Mouse (Mus musculus) myocyte (in vitro differentiated cells): ENCODE measurements around the gene Odf3l1. TPM values are rescaled to one million over a fixed set of nuclear protein-coding genes. Genes with fewer than 3 reads are reported as not detected.

Experiments used
- H3K27me3 ChIP-seq: one replicate; pipeline ENCODE4 v1.6.1; 2011; ENCODE audit not compliant: control insufficient read depth, insufficient read depth, insufficient read length
- H3K36me3 ChIP-seq: one replicate; pipeline ENCODE4 v1.6.1; 2011; ENCODE audit not compliant: control insufficient read depth, insufficient read depth
- H3K4me2 ChIP-seq: one replicate; pipeline ENCODE4 v1.6.1; 2011; ENCODE audit warnings: low read depth, control low read depth
- H3K4me3 ChIP-seq: one replicate; pipeline ENCODE4 v1.5.1; 2011; ENCODE audit warnings: mild to moderate bottlenecking, control low read depth, moderate library complexity
- H3K79me2 ChIP-seq: one replicate; pipeline ENCODE4 v1.6.1; 2011; ENCODE audit not compliant: control insufficient read depth, insufficient read depth
- H3ac ChIP-seq: one replicate; pipeline ENCODE4 v1.6.1; 2011; ENCODE audit not compliant: control insufficient read depth, insufficient read length
- CEBPB ChIP-seq: IDR thresholded peaks from 2 replicates; pipeline ENCODE4 v1.6.1; 2011; ENCODE audit warnings: mild to moderate bottlenecking, moderate library complexity; ENCODE audit not compliant: poor library complexity, insufficient read depth, severe bottlenecking
- E2F4 ChIP-seq: IDR thresholded peaks from one replicate; pipeline ENCODE4 v1.6.1; 2011; ENCODE audit warnings: mild to moderate bottlenecking, control low read depth, moderate library complexity; ENCODE audit not compliant: insufficient read depth
- MAX ChIP-seq: IDR thresholded peaks from one replicate; pipeline ENCODE4 v1.6.1; 2011; ENCODE audit warnings: low read depth, mild to moderate bottlenecking, control low read depth
- MYOD1 ChIP-seq, 3 experiments: IDR thresholded peaks; one replicate each; pipeline ENCODE4 v1.6.1; 2011; ENCODE audit warnings: control low read depth in 2 of 3, low read depth in 2 of 3, mild to moderate bottlenecking in 2 of 3, moderate library complexity in 1 of 3; ENCODE audit not compliant: insufficient read length in 2 of 3, control insufficient read depth in 1 of 3
- MYOG ChIP-seq, 3 experiments: IDR thresholded peaks; one replicate each; pipeline ENCODE4 v1.6.1; 2011; ENCODE audit warnings: control low read depth in 2 of 3, low read depth in 2 of 3, mild to moderate bottlenecking in 2 of 3; ENCODE audit not compliant: insufficient read length in 2 of 3, control insufficient read depth in 1 of 3, insufficient read depth in 1 of 3
- POLR2A ChIP-seq: IDR thresholded peaks from one replicate; pipeline ENCODE4 v1.6.1; 2011; ENCODE audit warnings: low read depth, mild to moderate bottlenecking, control low read depth, moderate library complexity; ENCODE audit not compliant: insufficient read length
- POLR2AphosphoS2 ChIP-seq: IDR thresholded peaks from one replicate; pipeline ENCODE4 v1.6.1; 2011; ENCODE audit warnings: low read depth, control low read depth; ENCODE audit not compliant: insufficient read length
- REST ChIP-seq: IDR thresholded peaks from one replicate; pipeline ENCODE4 v1.6.1; 2011; ENCODE audit warnings: mild to moderate bottlenecking, control low read depth, moderate library complexity; ENCODE audit not compliant: insufficient read depth, insufficient read length
- SRF ChIP-seq: IDR thresholded peaks from one replicate; pipeline ENCODE4 v1.6.1; 2011; ENCODE audit warnings: low read depth; ENCODE audit not compliant: control insufficient read depth, insufficient read length
- TCF12 ChIP-seq: IDR thresholded peaks from one replicate; pipeline ENCODE4 v1.6.1; 2011; ENCODE audit warnings: mild to moderate bottlenecking, control low read depth; ENCODE audit not compliant: poor library complexity, insufficient read depth, severe bottlenecking
- TCF3 ChIP-seq: IDR thresholded peaks from one replicate; pipeline ENCODE4 v1.6.1; 2011; ENCODE audit warnings: low read depth, control low read depth; ENCODE audit not compliant: insufficient read length
- USF1 ChIP-seq: IDR thresholded peaks from one replicate; pipeline ENCODE4 v1.6.1; 2011; ENCODE audit warnings: low read depth, mild to moderate bottlenecking, control low read depth, moderate library complexity
- polyA plus RNA-seq: library from polyadenylated mRNA; unstranded; fragments of >200 nt; fragmentation: generic; extraction: Trizol; gene quantifications from one replicate; pipeline ENCODE4 v1.2.1, GENCODE M21; 2012; ENCODE audit warnings: missing spikeins

Gene Odf3l1
- polyA plus RNA-seq, 1 experiment: 0.85 TPM

- no peak for TF ChIP-seq POLR2A
- TF ChIP-seq CEBPB: no peak
- no peak for TF ChIP-seq TCF12
- no peak for TF ChIP-seq MYOG (IDR thresholded peaks at IDR 0.05; ENCODE audit: control insufficient read depth in 1 of 3, insufficient read depth in 1 of 3, insufficient read length in 2 of 3, low read depth in 2 of 3)
- no peak for TF ChIP-seq MAX
- TF ChIP-seq REST: no peak
- TF ChIP-seq E2F4: no peak
- TF ChIP-seq MYOD1 (IDR thresholded peaks at IDR 0.05; ENCODE audit: control insufficient read depth in 1 of 3, insufficient read length in 2 of 3, low read depth in 2 of 3): no peak
- no peaks in the 10 kb centered on the region for H3K27me3 ChIP-seq
- H3K4me2 ChIP-seq: no peak overlapping the region
- H3K36me3 ChIP-seq: no peaks in the 10 kb centered on the region
- no peak overlapping the region for H3ac ChIP-seq
- no peak overlapping the region for H3K4me3 ChIP-seq
- H3K79me2 ChIP-seq: peaks cover 28% of the 10 kb centered on the region
Observed at GRCm38 (mm10) chr9:56862863-56863262, 1.6 kb downstream of the Odf3l1 start.

- no peak overlapping the region for H3ac ChIP-seq
- TF ChIP-seq POLR2AphosphoS2 (no peak), E2F4 (no peak), MAX (no peak), TCF3 (peak; percentile 54), USF1 (no peak), MYOG (IDR thresholded peaks at IDR 0.05; ENCODE audit: control insufficient read depth in 1 of 3, insufficient read depth in 1 of 3, insufficient read length in 2 of 3, low read depth in 2 of 3) (peak; percentile 74 to 92 (median 82)), POLR2A (peak; percentile 20), CEBPB (no peak), MYOD1 (IDR thresholded peaks at IDR 0.05; ENCODE audit: control insufficient read depth in 1 of 3, insufficient read length in 2 of 3, low read depth in 2 of 3) (peak; percentile 26 to 90 (median 74)), TCF12 (peak; percentile 68), SRF (no peak), REST (no peak)
- peak overlapping the region; percentile 89 for H3K4me2 ChIP-seq
- H3K79me2 ChIP-seq: peaks cover 7% of the 10 kb centered on the region
- H3K36me3 ChIP-seq: no peaks in the 10 kb centered on the region
- no peaks in the 10 kb centered on the region for H3K27me3 ChIP-seq
- no peak overlapping the region for H3K4me3 ChIP-seq
Observed at GRCm38 (mm10) chr9:56860486-56861269, 3.8 kb downstream of the Odf3l1 start.

GRCm38 (mm10) chr9:56860035-56860434 lies 4.4 kb downstream of the Odf3l1 start:
- TF ChIP-seq POLR2AphosphoS2: no peak
- Histone ChIP-seq H3ac (no peak overlapping the region), H3K4me3 (no peak overlapping the region), H3K36me3 (no peaks in the 10 kb centered on the region), H3K4me2 (peak overlapping the region; percentile 89), H3K79me2 (peaks cover under 1% of the 10 kb centered on the region), H3K27me3 (no peaks in the 10 kb centered on the region)

GRCm38 (mm10) chr9:56857463-56857862 lies 7.0 kb downstream of the Odf3l1 start:
- Histone ChIP-seq H3ac (no peak overlapping the region), H3K36me3 (no peaks in the 10 kb centered on the region), H3K4me3 (no peak overlapping the region), H3K79me2 (no peaks in the 10 kb centered on the region), H3K4me2 (no peak overlapping the region), H3K27me3 (no peaks in the 10 kb centered on the region)
- TF ChIP-seq MYOD1 (IDR thresholded peaks at IDR 0.05; ENCODE audit: control insufficient read depth in 1 of 3, insufficient read length in 2 of 3, low read depth in 2 of 3) (no peak), E2F4 (no peak), USF1 (no peak), TCF12 (no peak), MYOG (IDR thresholded peaks at IDR 0.05; ENCODE audit: control insufficient read depth in 1 of 3, insufficient read depth in 1 of 3, insufficient read length in 2 of 3, low read depth in 2 of 3) (no peak), POLR2A (no peak), CEBPB (no peak)

GRCm38 (mm10) chr9:56851778-56852177 lies 12.7 kb downstream of the Odf3l1 start:
- H3K4me2 ChIP-seq: no peak overlapping the region
- no peak for TF ChIP-seq REST
- TF ChIP-seq CEBPB: no peak
- TF ChIP-seq POLR2A: no peak
- peak in 2 of 3 experiments; percentile 50 to 84 for TF ChIP-seq MYOG (IDR thresholded peaks at IDR 0.05; ENCODE audit: control insufficient read depth in 1 of 3, insufficient read depth in 1 of 3, insufficient read length in 2 of 3, low read depth in 2 of 3)
- peak in 1 of 3 experiments; percentile 81 for TF ChIP-seq MYOD1 (IDR thresholded peaks at IDR 0.05; ENCODE audit: control insufficient read depth in 1 of 3, insufficient read length in 2 of 3, low read depth in 2 of 3)
- TF ChIP-seq TCF12: no peak
- H3K27me3 ChIP-seq: no peaks in the 10 kb centered on the region
- H3K79me2 ChIP-seq: no peaks in the 10 kb centered on the region
- no peak overlapping the region for H3K4me3 ChIP-seq
- no peak overlapping the region for H3ac ChIP-seq
- H3K36me3 ChIP-seq: no peaks in the 10 kb centered on the region
